Mouse (Mus musculus) macrophage (primary cell): ENCODE data around the gene Yif1b. TPM values are rescaled to one million over a fixed set of nuclear protein-coding genes. Genes with fewer than 3 reads are reported as not detected.

Experiments used
- H3K27ac ChIP-seq: fragments of 350-480 bp; formaldehyde crosslinking; 2 replicates; pipeline ENCODE4 v1.9.0; 2021
- H3K36me3 ChIP-seq: fragments of 350-480 bp; formaldehyde crosslinking; 2 replicates; pipeline ENCODE4 v1.9.0; 2021; ENCODE audit errors: inconsistent target
- H3K4me3 ChIP-seq: fragments of 350-480 bp; formaldehyde crosslinking; 2 replicates; pipeline ENCODE4 v1.9.0; 2021; ENCODE audit errors: inconsistent target
- H3K79me2 ChIP-seq: fragments of 350-480 bp; formaldehyde crosslinking; 2 replicates; pipeline ENCODE4 v1.9.0; 2021; ENCODE audit errors: inconsistent target
- WGBS: methylation state at CpG from one replicate; pipeline ENCODE4 v1.1.7; 2026; ENCODE audit warnings: inconsistent platforms; ENCODE audit not compliant: missing documents; 5-methylcytosine and 5-hydroxymethylcytosine counted together
- polyA plus RNA-seq: library from polyadenylated mRNA; stranded (reverse); fragments of 250-400 nt; gene quantifications from 3 replicates; pipeline ENCODE4 v1.2.4, GENCODE M21; 2018; ENCODE audit warnings: inconsistent platforms

Gene Yif1b
- polyA plus RNA-seq, 1 experiment from 2014 or later = 31.3 TPM

DNA sequence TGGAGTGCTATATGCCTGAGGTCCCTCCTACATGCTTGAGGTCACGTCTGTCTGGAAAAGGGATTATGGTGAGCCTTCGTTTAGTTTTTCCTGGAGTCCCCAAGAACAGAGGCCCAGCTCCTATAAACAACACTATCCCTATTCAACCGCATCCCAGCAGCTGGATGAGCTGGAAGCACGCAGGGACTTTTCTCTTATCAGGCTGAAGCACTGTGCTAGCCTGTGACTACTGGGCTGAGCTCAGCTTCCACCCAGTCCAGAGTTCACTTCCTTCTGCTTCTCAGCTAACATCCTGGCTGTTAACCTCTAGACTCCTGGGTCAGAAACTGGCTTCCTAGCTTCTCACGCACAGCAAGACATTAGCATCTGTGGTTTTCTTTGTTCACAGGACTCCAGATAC, 15.7 kb downstream of the Yif1b start:
- WGBS = 29% methylated on average over 5 of the region's 5 CpGs
- Histone ChIP-seq H3K27ac (no peak overlapping the region), H3K79me2 (no peaks in the 10 kb centered on the region), H3K4me3 (no peak overlapping the region), H3K36me3 (no peaks in the 10 kb centered on the region)

DNA sequence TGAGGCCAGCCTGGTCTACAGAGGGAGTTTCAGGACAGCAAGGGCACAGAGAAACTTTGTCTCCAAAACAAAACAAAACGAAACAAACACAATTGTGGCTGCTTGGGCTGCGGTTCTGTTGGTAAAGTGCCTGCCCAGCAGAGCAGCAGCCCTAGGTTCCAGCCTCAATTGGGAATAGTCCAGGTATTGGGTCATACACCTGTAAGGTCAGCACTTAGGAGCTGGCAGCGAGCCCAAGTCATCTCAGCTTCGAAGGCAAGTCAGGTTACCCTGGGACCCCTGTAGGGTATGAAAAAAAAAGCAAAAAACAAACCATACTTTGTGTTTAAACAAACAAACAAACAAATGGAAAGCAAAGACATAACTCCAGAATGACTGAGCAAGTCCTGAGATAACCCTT, 17.7 kb downstream of the Yif1b start:
- Histone ChIP-seq H3K36me3 (no peaks in the 10 kb centered on the region), H3K79me2 (no peaks in the 10 kb centered on the region), H3K27ac (no peak overlapping the region), H3K4me3 (no peak overlapping the region)
- 92% methylated on average over 3 of the region's 4 CpGs for WGBS

DNA sequence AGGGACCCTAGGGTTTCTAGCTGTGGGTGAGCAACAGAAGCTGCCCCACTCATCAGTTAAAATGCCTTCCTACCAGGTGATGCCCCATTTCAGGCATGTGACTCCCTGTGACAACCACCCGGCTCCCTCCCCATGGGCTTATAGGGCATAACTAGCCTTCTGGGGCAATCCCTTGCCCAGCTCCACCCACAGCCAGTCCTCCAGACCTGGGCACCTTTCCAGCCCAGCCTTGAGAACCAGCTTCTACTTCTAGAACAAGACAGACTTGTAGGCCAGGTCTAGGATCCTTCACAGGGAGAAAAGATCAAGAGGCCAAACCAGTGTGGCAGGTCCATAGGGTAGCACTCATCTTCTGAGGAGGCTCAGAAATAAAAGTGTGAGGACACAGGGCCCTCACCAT, 19.2 kb downstream of the Yif1b start:
- no peak overlapping the region for H3K4me3 ChIP-seq
- H3K36me3 ChIP-seq = no peaks in the 10 kb centered on the region
- H3K79me2 ChIP-seq = no peaks in the 10 kb centered on the region
- WGBS = 100% methylated on average over 1 of the region's 1 CpGs
- no peak overlapping the region for H3K27ac ChIP-seq

DNA sequence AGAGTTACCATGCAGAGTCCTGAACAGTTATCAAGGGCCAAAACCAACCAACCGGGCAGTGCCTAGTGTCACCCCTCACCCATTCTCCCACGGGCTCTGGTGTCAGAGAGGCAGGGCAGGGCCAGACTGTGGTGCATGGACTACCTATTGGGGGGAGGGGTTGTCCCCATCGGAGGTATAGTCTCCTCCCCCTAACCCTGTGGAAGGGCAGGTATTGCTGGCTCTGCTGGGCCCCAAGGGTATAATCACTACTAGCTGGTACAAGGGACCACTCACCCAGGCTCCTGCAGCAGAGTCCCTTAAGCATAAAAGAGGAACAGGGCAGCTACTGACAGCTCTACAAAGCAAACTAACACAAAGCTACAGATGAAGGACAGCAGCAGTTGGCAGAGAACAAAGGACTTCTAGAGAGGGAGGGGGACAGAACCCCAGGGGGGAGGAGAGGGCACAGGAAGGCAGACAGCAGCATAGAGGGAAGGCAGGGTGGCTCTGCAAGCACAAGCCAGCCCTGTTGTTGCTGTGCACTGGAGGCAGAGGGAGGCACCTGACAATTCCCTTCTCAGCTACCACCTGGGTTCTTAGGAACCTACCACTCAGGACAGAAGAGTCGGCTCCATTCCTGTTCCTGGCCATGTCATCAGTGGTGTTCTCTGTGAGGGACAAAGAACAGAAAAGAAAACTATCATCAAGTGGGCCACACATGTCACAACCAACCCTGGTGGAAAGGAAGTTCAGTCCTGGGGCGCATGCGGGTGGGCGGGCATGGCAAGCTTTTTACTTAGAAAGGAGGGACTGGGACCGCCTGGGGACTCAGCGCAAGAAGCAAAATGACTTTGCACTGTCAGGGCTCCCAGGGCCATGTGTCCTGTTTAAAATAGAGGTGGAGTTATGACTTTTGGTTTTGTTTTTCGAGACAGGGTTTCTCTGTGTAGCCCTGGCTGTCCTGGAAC, 21.9 kb downstream of the Yif1b start:
- Histone ChIP-seq H3K36me3 (no peaks in the 10 kb centered on the region), H3K4me3 (no peak overlapping the region), H3K79me2 (no peaks in the 10 kb centered on the region), H3K27ac (no peak overlapping the region)
- WGBS = 88% methylated on average over 10 of the region's 10 CpGs

DNA sequence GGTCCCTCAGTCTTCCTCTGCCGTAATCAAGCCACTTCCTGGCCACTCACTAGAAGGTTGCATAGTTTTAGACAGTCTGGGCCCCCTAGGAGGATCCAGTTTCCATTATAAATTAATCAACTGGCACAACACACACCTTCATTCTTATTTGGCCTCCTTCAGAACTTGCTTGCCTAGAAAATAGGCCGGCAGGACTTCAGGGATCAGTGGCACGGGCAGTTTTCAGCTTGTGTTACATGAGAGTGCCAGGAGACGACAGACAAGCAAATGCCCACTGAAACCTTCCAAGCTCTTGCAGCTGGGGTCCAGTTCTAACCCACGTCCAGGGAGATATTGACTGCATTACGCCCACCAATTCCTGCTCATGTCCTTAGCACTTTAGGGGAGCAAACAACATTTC, 24.0 kb downstream of the Yif1b start:
- H3K4me3 ChIP-seq = no peak overlapping the region
- WGBS = 86% methylated on average over 6 of the region's 6 CpGs
- H3K27ac ChIP-seq = no peak overlapping the region
- no peaks in the 10 kb centered on the region for H3K79me2 ChIP-seq
- H3K36me3 ChIP-seq = no peaks in the 10 kb centered on the region

DNA sequence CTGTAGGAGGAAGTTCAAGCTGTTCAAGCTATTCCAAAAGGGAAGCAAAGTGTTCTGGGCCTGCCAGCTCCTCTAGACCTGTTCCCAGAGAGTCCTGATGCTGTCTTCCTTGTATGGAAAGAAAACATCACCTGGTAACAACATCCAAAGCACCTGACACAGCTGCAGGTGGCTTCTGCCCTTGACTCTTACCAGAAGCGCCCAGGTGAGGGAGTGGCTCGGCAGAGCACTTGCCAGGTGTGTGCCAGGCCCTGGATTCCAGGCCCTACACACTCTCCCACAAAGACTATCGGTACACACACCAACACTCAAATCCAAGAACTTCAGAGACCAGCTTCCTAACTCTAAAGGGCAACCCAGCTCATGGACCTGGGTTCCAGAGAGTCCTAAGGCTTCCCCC, 25.7 kb downstream of the Yif1b start:
- H3K36me3 ChIP-seq = no peaks in the 10 kb centered on the region
- no peak overlapping the region for H3K27ac ChIP-seq
- H3K79me2 ChIP-seq = no peaks in the 10 kb centered on the region
- WGBS = 91% methylated on average over 3 of the region's 3 CpGs
- H3K4me3 ChIP-seq = no peak overlapping the region

DNA sequence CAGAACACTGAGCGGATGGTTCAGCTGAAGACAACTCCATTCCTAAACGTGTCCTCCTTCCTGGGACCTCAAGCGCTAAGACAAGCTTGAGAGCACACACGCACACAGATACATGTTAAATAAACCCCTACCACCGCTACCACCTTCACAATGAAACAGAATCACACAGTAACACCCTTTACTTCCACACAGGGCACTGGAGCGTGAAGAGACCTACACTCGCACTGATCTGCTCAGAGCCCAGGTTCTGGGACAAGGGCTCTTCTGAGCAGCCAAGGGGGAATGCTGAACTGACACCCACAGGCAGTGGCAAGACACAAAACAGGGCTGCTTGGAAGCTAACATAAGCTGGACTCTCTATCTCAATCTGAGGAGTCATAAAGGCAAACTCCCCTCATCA, 27.5 kb downstream of the Yif1b start:
- Histone ChIP-seq H3K36me3 (no peaks in the 10 kb centered on the region), H3K4me3 (no peak overlapping the region), H3K27ac (no peak overlapping the region), H3K79me2 (no peaks in the 10 kb centered on the region)
- WGBS = 96% methylated on average over 6 of the region's 7 CpGs

DNA sequence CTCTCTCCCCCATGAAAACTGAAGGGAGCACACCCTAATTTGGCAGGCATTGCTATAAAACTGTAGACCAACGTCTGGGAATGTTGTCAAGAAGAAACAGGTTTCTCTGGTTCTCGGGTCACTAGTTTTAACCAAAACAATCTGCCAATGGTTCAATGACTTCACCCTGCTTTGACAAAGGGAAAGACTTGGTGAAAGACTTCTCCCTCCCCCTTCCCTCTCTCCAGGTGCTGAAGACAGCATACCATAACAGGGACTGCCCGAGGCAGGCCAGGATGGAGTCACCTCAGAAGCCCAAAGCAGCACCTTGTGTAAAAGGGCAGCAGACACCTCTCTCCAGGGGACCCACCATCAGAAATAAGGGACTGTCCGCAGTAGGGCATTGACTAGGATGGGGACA, 28.8 kb downstream of the Yif1b start:
- no peak overlapping the region for H3K4me3 ChIP-seq
- no peak overlapping the region for H3K27ac ChIP-seq
- 95% methylated on average over 4 of the region's 4 CpGs for WGBS
- H3K36me3 ChIP-seq = no peaks in the 10 kb centered on the region
- no peaks in the 10 kb centered on the region for H3K79me2 ChIP-seq

DNA sequence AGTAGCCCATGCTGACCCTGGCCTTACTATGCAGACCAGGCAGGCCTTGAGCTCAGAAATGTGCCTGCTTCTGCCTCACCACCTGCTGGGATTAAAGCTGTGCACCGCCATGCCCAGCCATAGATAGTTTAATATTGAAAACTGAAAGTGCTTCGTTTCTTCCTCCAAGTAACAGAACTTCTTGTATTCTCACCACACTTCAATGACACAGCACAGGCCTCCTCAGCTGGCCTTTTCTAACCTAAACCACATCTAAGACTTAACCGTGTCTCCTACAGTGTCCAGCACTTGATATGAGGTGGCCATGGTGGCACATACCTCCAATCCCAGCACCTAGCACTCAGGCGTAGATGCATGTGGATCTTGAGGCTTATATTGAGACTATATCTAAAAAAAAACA, 32.3 kb downstream of the Yif1b start:
- H3K4me3 ChIP-seq = no peak overlapping the region
- no peaks in the 10 kb centered on the region for H3K36me3 ChIP-seq
- no peak overlapping the region for H3K27ac ChIP-seq
- H3K79me2 ChIP-seq = no peaks in the 10 kb centered on the region
- 31% methylated on average over 4 of the region's 4 CpGs for WGBS

DNA sequence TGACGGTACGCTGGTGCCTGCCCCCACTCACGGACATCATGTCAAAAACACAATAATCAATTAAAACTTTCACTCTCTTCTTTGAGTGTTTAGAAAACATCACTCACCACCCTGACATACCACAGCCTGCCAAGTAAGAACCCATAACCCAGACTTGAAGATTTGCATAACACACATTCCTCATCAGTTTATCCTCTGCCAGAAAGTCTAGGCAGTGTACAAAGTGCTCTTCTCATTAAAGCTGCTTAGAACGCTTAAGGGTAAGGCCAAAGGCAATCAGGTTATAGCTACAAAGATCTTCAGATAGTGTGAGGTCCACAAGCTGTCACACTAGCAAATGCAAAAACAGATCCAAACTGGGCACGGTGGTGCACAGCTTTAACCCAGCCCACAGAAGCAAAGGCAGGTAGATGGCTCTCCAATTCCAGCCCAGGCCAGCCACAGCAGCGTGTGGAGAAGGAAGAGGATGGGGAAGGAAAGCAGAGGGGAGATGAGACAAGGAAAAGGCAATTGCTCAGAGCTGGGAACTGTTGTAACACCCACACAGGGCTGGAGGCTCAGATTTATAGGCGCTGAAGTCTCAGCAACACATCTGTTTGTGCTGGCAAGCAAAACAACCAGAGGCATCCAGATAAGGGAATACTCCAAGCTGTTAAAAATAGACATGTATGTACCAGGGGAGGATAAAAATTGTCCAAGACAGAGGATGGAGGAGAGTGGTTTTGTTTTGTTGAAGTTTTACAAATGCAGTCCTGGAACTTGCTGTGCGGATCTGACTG, 33.7 kb downstream of the Yif1b start:
- Histone ChIP-seq H3K79me2 (no peaks in the 10 kb centered on the region), H3K36me3 (no peaks in the 10 kb centered on the region), H3K4me3 (no peak overlapping the region), H3K27ac (no peak overlapping the region)
- 89% methylated on average over 7 of the region's 8 CpGs for WGBS

DNA sequence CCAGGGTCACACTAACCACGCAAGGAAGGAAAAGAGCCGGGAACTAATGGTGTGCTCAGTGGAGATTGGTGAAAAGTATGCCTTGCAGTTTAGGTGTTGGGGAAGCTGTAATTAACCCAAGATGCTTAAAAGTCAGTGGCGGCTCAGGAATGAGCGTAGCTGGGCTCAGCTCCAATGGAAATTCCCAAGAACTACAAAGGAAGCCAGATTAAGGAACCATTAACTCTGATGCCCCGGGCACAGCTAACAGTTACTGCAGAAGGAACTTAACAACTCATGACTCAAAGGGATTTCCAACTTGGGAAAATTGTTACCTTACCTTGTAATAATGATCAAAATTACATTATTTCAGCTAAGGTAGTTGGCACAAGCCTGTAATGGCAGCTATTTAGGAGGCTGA, 38.6 kb downstream of the Yif1b start:
- no peaks in the 10 kb centered on the region for H3K36me3 ChIP-seq
- H3K27ac ChIP-seq = no peak overlapping the region
- WGBS = 73% methylated on average over 5 of the region's 5 CpGs
- no peak overlapping the region for H3K4me3 ChIP-seq
- H3K79me2 ChIP-seq = no peaks in the 10 kb centered on the region

DNA sequence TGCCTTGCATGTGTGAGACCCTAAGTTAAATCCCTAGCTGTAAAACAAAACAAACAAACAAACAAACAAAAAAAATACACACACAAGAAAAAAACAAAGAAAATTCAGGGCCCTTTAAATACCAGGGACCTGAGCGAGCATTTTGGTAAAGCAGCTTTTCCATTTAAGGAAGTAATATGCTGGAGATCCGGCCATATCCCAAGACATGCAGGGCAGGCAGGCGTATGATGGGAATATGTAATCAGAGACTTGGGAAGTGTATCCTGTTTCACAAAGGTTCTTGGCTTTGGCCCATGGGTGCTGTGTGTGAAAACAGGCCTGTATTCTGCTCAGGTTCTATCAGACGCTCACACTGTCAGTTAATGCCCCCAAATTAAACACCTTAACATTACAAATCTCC, 39.4 kb downstream of the Yif1b start:
- no peak overlapping the region for H3K27ac ChIP-seq
- H3K36me3 ChIP-seq = no peaks in the 10 kb centered on the region
- H3K4me3 ChIP-seq = no peak overlapping the region
- WGBS = 93% methylated on average over 4 of the region's 4 CpGs
- no peaks in the 10 kb centered on the region for H3K79me2 ChIP-seq

DNA sequence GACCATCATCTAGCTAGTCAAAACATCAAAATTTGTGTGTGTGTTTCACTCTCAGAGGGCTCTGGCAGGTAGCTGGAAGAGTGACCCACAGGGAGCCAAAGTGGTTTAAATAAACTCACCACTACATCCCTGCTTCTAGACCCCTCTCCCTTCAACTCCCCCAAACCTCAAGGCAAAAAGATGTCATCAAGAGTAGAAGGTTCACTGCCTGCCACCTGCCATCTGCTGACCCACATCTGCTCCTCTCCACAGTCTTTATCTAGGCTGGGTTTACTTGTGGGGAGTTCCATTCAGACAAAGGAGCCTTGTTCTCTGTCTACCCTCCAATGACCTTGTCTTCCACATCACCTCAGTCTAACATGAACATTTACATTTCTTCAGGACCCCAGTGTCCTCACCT, 41.1 kb downstream of the Yif1b start:
- no peak overlapping the region for H3K27ac ChIP-seq
- H3K4me3 ChIP-seq = no peak overlapping the region
- no peaks in the 10 kb centered on the region for H3K36me3 ChIP-seq
- H3K79me2 ChIP-seq = no peaks in the 10 kb centered on the region

DNA sequence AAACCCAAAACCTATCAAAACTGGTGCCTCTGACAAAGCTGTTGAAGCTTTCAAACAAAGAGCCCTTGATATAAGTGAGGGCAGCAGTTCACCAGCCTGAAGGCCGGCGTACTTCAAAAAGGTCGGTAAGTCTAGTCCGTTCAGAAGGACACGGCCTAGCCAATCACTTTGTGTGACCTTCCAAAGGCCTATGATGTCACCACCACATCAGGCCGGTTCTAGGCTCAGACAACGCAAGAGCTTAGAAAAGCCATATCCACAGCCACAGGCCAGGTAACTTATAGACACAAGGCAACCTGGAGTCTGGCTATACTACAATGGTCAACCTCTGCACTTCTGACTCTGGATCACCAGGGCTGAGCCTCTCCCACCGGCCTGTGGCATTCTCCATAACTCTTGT, 41.8 kb downstream of the Yif1b start:
- H3K27ac ChIP-seq = no peak overlapping the region
- no peak overlapping the region for H3K4me3 ChIP-seq
- no peaks in the 10 kb centered on the region for H3K79me2 ChIP-seq
- no peaks in the 10 kb centered on the region for H3K36me3 ChIP-seq
- 94% methylated on average over 8 of the region's 8 CpGs for WGBS

DNA sequence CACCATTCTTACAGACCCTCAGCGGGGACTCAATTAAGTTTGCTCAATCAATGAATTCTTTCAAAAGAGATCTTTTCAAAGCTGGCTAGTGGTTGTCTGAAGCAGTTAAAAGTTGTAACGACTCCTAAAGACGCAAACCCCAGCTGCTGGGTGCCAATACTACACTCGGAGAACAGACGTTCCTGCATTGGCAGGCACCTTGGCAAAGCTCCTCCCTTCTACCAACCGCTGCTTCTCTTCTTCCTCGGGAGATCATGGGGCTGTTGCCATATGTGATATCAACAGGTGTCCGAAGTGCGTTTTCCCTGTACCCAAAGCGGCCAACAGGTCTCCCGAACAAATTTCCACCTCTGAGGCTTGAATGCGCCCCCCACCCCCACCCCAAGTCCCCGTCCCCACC, 42.7 kb downstream of the Yif1b start:
- Histone ChIP-seq H3K27ac (no peak overlapping the region), H3K36me3 (no peaks in the 10 kb centered on the region), H3K79me2 (no peaks in the 10 kb centered on the region), H3K4me3 (no peak overlapping the region)
- WGBS = 18% methylated on average over 13 of the region's 13 CpGs
